Mouse (Mus musculus): Measurements from ENCODE around the gene Hist1h1a. TPM values are rescaled to one million over a fixed set of nuclear protein-coding genes. Genes with fewer than 3 reads are reported as not detected.
"Not testable (repeated sequence)": the region's sequence is repeated elsewhere in the genome, so short reads cannot be mapped to it uniquely, and the experiment has no call there.

Gene Hist1h1a
- polyA plus RNA-seq, 1 experiment from 2014 or later: 27.4 TPM

DNA sequence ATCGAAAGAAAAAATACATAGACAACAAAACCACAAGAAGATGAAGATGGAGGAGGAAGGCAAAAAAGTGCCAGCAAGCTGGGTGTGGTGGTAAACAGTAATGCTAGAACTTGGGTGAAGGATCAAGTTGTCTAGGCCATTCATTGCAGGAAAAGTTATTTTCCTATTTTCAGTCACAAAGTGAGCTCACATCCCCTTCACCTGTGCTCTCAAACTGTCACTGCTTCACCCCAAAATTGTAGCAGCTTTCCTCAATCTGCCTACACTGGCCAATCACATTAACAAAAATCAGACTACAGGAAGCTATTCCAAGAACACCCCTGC is 3.6 kb upstream of the Hist1h1a start:
- no peak for DNase-seq (ENCODE audit: low spot score)

DNA sequence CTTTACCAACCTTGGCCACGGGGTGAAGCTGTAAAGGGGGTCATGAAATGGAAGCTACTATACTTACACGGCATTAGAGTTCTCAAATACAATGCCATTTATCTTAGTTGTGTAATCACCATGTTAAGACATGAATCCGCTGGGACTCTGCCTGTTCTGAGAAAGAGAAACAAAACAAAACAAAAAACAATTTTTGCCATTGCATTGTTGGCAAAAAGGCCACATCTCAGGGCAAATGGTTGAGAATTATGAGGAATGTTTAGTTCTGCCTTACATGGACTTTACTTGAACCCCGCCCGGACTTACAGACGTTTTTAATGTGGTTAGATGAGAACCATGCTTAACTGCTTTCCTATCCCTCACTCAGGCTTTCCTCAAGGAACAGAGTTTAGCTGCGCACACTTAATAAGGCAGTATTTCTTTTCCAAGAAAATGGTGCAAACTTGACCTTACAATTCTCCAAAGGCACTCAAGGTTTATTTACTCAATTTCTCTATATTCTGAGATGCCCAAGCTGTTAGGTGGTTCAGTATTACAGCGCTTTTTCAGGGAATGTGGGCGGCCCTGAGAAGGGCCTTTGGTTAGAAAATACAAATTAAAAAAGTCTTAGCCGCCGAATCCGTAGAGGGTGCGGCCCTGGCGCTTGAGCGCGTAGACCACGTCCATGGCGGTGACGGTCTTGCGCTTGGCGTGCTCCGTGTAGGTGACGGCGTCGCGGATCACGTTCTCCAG is 3.1 kb upstream of the Hist1h1a start:
- peak; percentile 82 for DNase-seq (ENCODE audit: low spot score)

DNA sequence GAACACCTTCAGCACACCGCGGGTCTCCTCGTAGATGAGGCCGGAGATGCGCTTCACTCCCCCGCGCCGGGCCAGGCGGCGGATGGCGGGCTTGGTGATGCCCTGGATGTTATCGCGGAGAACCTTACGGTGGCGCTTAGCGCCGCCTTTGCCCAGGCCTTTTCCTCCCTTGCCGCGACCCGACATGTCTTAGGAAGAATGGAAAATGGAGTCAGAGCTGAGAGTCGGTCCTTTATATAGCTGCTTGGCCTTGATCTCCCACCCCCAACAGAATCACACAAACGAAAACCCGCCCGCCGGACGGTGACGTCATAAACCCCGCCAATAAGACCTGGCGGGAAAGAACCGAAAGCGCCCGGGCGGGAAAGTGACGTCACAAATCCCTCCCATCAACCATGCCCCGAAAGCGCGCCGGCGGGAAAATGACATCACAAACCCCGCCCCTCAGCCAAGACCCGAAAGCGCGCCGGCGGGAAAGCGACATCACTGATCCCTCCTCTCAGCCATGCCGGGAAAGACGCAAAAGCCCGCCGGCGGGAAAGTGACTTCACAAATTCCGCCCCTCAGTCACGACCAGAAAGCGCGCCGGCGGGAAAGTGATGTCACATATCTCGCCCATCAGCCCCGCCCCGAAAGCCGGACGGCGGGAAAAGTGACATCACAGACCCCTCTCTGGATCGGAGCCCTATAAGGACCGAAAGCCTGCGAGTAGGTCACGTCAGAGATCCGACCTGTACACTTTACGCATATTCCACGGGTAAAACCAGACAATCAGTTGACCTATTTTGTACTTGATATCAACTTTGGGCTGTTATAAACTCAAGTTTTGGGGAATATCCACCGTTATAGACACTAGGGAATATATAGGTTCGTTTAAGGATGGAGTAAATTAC is 2.2 kb upstream of the Hist1h1a start, which contains the start of gene Hist1h4a:
TSS of gene Hist1h4a (minus strand) at position 259 of the 893 bp plus-strand sequence.
- DNase-seq (ENCODE audit: low spot score): peak; percentile 99

DNA sequence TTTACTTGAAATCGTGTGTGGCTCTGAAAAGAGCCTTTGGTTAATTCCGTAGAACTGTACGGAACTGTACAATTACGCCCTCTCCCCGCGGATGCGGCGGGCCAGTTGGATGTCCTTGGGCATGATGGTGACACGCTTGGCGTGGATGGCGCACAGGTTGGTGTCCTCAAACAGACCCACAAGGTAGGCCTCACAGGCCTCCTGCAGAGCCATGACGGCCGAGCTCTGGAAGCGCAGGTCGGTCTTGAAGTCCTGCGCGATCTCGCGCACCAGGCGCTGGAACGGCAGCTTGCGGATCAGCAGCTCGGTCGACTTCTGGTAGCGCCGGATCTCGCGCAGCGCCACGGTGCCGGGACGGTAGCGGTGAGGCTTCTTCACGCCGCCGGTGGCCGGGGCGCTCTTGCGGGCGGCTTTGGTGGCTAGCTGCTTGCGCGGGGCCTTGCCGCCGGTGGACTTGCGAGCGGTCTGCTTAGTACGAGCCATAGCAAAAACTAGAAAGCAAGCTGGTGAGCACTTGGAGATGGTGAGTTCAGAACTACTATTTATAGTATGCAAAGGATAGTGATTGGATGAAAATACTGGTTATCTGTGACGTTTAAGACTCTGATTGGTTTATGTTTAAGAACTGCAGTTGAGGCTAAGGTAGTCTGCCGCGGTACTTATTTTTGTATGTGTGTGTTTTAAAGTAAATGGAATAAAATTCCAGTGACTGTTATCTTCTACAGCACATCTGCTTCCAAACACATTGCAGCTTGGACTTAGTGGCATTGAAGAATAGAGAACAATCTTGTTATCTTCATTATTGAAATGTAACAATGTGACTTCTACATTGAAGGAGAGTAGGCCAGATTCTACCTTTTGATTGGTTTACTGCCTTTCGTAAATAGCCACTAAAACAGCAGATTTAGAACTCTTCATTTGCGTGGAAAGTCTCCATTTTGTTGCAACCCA is 1.3 kb upstream of the Hist1h1a start, which contains the start of gene Hist1h3a:
TSS of gene Hist1h3a (minus strand) at position 516 of the 951 bp plus-strand sequence.
- peak; percentile 91 for DNase-seq (ENCODE audit: low spot score)

DNA sequence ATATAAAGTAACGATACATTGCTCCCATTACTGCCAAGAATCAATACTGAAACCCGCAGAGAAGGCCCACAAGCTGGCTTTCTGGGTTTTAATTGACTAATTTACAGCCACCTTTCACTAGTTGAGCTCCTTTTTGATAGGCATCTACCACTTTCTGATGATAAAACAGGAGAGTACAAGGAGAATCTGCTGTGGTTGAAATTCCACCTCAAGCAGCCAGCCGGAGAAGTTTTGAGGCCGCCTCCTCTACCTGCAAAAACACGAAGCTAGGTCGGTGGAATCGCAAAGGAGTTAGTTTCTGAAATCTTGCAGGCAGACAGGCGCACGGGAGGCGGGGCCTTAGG is 252 bp upstream of the Hist1h1a start:
- no peak for DNase-seq (ENCODE audit: low spot score)

DNA sequence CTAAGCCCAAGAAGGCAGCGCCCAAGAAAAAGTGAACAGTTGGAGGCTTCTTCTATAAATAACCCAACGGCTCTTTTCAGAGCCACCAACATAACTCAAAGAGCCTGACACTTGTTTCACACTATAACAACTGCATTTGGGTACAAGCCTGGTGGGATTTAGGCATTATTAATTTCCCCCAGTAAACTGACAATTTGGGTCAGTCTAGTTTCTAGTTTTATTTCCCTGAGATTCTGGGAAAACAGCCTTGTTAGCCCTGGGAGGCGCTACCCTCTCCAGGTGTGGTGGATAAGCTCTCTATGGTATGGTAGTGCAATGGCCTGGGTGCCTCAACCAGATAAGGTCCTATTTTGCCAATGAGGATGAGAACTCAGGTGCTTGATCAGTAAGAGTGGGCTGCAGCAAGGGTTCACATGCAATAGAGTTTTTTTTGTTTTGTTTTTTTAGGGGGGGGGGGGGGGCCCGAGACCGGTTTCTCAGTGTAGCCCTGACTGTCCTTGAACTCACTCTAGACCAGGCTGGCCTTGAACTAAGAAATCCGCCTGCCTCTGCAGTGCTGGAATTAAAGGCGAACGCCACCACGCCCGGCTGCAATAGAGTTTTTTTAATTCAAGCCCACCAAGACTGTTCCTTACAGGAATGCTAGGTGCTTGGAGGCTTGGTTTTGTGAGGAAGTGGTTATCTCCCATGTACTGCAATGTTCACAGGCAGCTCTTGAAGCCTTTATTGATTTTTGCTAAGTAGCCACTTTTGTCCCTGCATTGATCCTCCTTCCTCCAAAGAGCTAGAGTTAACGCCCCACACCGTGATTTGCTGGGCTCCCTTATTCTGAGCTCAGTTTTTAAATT is 1.1 kb downstream of the Hist1h1a start:
- DNase-seq (ENCODE audit: low spot score): peak; percentile 38

DNA sequence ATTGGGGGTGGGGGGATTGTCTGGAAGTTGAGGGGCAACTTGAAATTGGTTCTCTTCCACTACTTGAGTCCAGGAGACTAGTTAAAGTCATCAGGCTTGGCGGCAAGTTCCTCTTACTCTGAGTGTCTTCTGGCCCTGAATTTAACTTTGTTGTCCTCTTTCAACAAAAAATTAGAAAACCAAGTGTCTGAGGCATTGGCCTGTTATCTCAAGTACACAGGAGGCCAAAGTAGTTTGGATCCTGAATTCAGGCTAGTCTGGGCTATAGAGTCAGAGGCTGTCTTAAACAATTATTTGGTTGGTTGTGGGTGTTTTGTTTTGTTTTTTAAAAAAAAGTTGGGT is 1.7 kb downstream of the Hist1h1a start:
- no peak for DNase-seq (ENCODE audit: low spot score)

DNA sequence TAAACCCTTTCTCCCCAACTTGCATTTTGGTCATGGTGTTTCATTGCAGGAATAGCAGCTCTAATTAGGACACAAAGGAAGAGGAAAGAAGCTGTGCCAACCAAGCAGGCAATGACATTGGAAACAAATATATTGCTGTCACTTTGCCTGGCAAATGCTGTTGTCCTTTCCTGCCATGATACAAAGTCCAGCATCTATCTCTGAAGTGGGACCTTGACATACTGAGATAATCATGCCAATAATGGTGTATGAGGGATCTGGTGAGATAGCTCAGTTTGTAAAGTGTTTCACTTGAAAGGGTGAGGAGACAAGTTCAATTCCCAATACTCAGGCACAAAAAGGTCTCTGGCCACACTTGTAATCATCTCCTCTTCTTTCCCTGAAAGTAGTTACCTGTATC is 3.3 kb downstream of the Hist1h1a start:
- DNase-seq (ENCODE audit: low spot score): no peak

DNA sequence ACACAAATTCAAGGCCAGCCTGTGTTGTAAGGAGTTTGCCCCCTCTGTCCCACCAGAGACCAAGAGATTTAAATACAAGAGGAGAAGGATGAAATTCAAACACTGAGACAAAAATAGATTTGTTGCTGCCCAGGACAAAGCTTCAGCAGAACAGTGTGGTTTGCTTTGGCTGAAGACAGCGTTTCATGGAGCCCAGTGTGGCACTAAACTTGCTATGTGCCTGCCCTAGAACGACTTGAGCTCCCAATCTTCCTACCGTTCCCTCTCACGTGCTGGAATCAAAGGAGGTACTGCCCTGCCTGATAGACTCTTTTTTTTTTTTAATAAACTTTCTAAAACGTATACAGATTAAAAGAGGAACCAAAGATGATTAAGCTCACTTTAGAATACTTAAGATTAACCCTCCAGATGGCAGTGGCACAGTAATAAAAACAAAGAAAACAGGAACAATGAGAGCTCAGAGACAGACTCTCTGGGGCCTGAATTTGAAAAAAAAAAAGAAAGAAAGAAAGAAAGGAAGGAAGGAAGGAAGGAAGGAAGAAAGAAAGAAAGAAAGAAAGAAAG is 5.5 kb downstream of the Hist1h1a start:
- no peak for DNase-seq (ENCODE audit: low spot score)

DNA sequence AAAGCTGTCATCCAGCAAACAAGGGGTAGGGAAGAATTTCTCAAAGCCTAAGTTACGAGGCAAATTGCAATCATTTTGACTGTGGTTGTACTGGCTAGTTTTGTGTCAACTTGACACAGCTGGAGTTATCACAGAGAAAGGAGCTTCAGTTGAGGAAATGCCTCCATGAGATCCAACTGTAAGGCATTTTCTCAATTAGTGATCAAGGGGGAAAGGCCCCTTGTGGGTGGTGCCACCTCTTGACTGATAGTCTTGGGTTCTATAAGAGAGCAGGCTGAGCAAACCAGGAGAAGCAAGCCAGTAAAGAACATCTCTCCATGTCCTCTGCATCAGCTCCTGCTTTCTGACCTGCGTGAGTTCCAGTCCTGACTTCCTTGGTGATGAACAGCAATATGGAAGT is 6.1 kb downstream of the Hist1h1a start, which contains the start of gene Trim38:
TSS of gene Trim38 (plus strand) at position 301 of the 400 bp plus-strand sequence.
- not testable (repeated sequence) for DNase-seq (ENCODE audit: low spot score)

DNA sequence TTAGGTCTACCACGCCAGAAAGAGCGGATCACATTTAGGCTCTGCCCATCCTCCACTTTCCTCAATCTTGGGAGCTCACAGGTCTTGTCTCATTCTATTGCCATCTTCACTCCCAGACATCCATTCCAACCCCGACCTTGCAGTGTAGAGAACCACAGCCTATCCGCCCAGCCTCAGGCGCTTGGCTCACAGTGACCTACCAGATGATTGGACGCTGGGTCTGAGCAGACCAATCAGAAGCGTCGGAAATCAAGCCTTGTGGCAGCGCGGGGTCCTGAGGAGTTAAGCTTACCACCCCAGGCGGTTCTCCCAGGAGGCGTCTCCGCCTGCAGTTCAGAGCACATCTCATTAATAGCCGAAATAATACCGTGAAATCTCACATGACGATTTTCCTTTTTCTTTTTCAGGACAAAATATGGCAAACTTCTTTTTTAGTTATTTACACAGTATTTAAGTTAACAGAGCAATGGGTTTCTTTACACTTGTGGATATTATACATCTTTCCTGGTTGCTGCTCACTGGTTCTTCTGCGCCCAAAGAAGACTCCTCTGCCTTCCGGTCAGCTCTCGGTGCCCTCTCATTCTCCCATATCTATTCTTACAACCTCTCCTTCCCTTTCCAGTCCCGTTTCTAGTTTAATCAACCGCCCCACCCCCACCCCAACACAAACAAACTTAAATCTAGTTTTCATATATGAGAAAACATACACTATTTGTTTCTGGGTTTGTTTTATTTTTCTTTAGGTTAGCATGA is 9.3 kb downstream of the Hist1h1a start:
- DNase-seq (ENCODE audit: low spot score): peak; percentile 21

DNA sequence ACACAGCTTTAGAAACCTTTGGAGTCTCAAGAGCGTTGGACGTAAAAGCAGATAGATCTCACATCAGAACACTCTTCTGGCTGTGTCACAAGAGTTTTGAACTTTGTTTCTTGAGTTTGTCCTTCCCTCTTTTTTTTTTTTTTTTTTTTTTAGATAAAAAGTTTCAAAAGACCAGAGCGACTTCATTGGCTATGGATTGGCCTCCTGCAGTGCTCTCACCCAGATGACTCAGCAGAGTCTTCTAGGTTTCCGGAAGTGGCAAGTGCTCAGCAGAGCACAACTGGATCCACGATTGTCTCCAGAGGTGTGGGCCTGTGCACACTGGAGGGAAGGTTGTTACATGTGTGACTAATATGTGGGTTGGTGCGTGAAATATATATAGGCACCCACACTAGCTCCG is 14.9 kb downstream of the Hist1h1a start:
- DNase-seq (ENCODE audit: low spot score): no peak

DNA sequence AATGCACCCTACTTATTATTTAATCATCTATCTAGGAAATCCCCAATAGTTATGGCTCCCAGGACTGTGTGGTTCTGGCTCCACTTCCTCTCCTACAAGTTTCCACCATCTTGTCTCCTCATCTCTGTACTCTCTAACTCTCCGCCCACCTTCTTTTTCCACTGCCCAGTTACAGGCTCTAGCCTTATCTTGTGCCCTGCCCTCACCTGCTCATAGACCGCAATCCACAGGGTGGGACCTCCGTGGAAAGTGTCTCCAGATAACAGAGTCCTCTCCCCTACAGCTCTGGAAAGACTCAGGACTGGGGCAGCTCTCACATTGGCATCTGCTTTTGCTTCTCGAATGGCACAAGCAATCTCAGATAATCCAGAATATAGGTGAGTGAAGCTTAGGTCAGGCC is 15.6 kb downstream of the Hist1h1a start:
- DNase-seq (ENCODE audit: low spot score): no peak

DNA sequence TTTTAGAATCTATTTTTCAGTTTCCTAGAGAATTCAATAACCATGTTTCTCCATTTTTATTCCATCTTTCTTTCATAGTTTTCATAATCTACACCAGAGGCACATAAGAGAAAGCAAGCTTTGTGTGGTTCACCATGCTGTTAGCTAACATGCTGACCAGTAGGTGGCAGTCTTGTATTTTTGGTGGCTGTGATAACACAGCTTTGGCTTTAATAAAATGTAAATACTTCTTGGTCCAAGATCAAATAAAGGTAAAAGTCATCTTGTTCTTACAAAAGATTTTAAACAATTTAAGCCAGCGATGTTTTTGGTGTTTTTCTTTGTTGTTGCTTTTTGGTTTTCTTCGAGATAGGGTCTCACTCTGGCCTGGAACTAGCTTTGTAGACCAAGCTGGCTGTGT is 29.1 kb downstream of the Hist1h1a start:
- peak; percentile 58 for DNase-seq (ENCODE audit: low spot score)

DNA sequence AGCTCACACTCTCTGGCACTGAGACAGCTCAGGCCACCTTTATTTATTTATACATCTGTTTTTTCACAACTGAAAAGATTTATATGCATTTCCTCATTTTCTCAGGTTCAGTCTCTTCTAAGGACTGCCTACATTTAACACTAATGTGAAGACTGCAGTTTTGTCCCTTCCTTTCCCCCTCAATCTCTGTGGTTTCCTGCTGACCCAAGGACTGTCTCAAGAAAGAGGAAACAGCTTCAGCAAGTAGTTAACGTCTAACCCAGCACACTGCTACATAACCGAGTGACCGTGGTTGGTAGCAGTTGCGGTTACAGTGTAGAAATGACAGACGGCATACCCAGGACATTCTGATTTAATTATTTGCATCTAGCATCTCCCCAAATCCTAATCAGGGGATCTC is 35.9 kb downstream of the Hist1h1a start:
- DNase-seq (ENCODE audit: low spot score): no peak

DNA sequence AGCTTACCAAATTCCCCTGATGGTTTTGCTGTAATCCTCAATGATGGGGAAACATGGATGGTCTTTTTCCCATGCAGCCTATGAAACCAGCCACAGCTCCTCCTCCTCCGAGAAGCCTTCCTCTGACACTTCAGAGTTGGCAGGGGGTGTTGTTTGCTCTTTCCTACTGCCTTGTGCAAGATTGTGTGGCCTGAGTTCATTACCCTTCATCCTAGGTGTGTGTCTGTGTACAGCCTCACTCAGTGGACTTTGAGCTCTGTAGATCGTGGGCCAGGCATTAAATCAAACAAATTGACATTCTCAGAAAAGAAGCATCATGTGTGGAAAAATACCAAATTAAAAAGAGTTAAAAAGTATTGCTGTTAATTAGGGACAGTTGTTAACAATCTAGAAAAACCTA is 41.1 kb downstream of the Hist1h1a start:
- no peak for DNase-seq (ENCODE audit: low spot score)

DNA sequence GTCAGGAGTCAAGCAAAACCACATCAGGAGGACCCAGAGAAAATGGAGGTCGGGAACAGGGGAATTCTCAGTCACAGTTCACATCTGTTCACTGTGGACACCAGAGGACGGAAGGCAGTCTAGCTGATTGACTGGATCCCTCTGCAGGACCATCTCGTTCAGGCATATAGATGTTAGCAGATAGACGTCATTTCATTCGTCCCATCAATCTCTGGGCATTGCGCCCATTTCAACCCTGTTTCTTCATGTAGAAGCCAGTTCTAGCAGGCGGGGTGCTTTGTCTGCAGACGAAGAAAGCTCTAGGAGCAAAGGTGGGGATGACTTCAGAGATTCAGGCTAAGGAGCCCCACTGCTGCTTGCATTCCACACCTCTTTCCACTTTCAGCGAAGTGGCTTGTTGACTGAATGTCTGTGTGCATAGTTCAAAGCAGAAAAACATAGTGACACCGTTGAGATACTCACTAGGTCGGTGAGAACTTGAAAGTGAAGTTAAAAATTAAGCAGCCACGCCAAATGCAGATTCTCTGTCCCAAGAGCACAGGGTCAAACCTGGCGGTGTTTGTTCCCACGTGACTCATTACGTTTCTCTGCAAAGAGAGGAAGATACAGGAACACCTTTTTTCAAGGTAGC is 43.1 kb downstream of the Hist1h1a start, which contains the start of gene Slc17a2:
TSS of gene Slc17a2 (plus strand) at position 572 of the 631 bp plus-strand sequence.
- DNase-seq (ENCODE audit: low spot score): no peak

Measured in thymus, postnatal 0 days (tissue).